Mouse (Mus musculus) E14TG2a.4 (cell line): ENCODE results near the gene Ino80d.

Experiments
- CTCF ChIP-seq: conservative IDR thresholded peaks from 2 replicates; pipeline ENCODE4 v1.5.1; 2014; ENCODE audit warnings: low read length
- POU5F1 ChIP-seq: IDR thresholded peaks from 2 replicates; pipeline ENCODE4 v1.6.1; 2014; ENCODE audit warnings: low read length, borderline replicate concordance

DNA sequence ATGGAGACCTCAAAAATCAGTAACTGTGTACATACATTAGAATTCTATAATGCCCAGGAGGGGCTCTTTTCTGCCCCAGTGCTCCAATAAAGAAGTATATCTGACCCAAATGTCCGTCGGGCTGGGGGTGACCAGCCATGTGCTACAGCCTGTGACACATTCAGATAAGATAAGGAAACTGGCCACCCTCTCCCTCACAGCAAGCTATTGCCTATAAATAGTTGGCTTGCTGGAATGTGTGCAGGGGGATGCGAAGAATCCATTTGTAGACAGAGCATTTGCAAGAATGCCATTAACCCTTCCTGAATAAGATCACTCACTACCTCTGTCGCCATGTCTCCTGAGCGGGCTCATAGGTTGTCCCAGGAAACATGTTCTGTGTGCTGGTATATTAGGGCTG lies 121.8 kb downstream of the Ino80d start:
- TF ChIP-seq CTCF (no peak), POU5F1 (no peak)
